Mouse (Mus musculus) adipocyte (in vitro differentiated cells): Measurements from ENCODE around the gene Cdh4.

Source experiments
- DNase-seq: peaks from one replicate; pipeline ENCODE4 v3.0.0-alpha.2; 2016; ENCODE audit warnings: low spot score

The Cdh4 gene

GRCm38 (mm10) chr2:179442191-179442540, at the start of gene Cdh4:
Cdh4 (plus strand) TSS chr2:179442431.
- DNase-seq: no peak

- no peak for DNase-seq
Observed at GRCm38 (mm10) chr2:179395442-179395841, 46.8 kb upstream of the Cdh4 start.

GRCm38 (mm10) chr2:179399645-179400249, 42.5 kb upstream of the Cdh4 start:
- no peak for DNase-seq

GRCm38 (mm10) chr2:179410866-179411561, 31.2 kb upstream of the Cdh4 start:
- DNase-seq: no peak

- DNase-seq: no peak
Observed at GRCm38 (mm10) chr2:179412966-179413365, 29.3 kb upstream of the Cdh4 start.

- no peak for DNase-seq
Observed at GRCm38 (mm10) chr2:179414253-179414652, 28.0 kb upstream of the Cdh4 start.

GRCm38 (mm10) chr2:179414704-179415103, 27.5 kb upstream of the Cdh4 start:
- no peak for DNase-seq

DNA sequence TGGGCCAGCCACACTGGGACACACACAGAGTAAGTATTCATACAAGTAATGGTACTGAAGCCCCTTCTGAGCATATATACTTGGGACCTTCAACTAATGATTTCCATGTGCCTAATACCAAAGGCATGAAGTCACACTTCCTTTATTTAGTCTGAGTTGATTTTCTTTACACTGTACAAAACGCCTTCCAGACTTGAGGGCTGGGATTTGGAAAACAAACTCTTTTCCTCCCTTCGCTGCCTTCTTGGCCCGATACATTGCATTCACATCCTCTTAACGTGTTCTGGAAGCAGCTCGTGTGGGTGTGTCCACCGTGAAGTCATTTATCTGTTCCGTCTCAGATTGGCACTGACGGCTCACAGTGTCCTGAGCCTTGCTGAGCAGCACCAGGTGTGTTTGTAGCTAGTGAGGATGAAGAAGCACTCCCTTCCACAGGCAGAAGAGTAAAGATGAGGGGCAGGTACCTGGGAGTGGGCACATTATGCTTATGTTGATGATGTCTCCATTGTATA, 26.3 kb upstream of the Cdh4 start:
- no peak for DNase-seq

DNA sequence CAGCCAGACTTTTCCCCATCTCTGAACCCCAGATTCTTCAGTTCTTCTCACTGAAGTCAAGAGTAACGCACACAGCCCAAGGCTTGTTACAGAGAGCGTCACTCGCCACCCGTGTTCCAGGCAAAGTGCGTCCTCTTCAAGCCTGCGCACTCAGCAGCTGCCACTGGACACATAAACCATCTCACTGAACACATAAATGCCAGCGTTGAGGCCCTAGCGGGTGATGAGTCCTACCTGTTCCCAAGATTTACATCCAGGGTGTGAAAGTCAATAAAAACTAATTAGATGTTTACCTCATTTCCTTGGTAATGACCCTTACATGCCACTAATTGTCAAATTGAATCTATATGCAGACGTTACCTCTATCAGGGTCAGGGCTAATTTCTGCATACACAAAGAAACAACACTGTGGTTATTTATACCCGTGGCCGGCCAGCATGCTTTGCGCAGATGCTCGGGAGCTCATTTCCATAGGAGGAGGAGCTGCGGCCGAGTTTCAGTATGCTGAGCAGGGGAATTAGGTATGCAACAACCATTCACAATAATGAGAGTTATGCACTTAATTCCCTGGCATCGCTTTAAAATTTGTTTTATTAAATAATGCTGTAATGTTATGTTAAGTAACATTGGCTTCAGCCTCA, 25.5 kb upstream of the Cdh4 start:
- DNase-seq: no peak

DNA sequence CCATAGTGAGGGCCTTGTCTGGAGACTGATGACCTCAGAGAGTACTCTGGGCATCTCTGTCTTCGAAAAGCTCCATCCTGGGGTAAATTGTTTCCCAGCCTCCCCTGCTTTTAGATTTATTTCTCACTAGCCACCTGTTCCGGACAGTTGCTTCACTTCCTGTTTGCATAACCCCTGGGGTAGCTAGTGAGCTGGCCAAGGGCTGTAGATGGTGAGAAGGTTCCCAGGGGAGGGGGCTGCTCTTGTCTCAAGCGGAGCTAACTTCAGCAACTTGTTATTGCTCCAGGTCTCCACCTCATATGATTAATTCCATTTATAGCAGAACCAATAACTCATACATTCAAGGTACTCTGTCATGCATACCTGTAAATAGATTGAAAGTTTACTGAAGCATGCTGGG, 16.6 kb upstream of the Cdh4 start:
- no peak for DNase-seq

GRCm38 (mm10) chr2:179428889-179429288, 13.3 kb upstream of the Cdh4 start:
- DNase-seq: no peak

- DNase-seq: no peak
Observed at GRCm38 (mm10) chr2:179440161-179440560, 2.1 kb upstream of the Cdh4 start.

DNA sequence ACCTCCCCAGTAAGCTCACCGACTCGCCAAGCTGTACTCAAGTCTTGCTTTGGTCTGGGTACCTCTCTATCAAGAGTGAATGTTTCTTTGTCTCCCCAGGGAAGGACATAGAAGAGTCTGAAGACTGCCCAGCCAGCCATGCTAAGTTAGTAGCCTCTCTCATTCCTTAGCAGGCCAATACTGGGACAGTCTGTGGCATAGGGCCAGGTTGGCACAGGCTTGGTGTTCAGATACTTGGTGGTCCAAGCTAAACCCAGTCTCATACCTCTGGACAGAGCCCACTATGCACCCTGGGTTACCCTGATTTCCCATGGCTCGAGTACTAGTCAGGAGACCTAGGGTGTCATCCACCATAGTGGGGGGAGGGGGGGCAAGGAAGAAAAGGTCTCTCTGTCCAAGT, 1.1 kb upstream of the Cdh4 start:
- DNase-seq: no peak

GRCm38 (mm10) chr2:179441717-179442116, 514 bp upstream of the Cdh4 start:
- no peak for DNase-seq

- no peak for DNase-seq
Observed at GRCm38 (mm10) chr2:179442541-179443225, 452 bp downstream of the Cdh4 start.

DNA sequence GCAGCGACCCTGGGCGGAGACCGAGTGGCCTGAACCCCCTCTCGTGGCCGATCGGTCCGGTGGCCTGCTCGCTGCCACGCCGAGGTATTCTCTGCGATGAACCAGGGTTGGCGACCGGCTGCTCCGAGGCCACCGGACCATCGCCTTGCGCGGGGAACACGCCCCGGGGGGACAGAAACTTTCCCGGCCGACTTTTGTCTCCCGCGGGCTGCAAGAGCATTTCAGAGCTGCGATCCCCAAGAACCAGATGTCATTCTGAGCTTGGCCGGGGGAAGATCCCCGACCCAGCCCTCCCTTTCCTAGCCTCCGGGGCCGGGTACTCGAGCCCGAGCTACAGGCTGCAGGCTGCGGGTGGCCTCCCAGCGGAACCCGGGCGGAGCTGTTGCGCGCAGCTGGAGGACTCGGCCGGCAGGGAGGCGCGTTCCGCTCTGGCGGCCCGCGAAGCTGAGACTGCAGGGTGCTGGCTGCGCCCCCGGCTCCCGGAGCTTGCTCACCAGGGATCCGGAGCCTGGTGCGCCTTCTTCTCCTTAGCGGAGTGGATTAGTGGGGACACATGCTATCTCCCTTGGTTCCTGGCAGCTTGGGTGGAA, 1.1 kb downstream of the Cdh4 start:
- DNase-seq: no peak

GRCm38 (mm10) chr2:179443959-179444358, 1.7 kb downstream of the Cdh4 start:
- no peak for DNase-seq

- DNase-seq: no peak
Observed at GRCm38 (mm10) chr2:179448256-179448655, 6.0 kb downstream of the Cdh4 start.

GRCm38 (mm10) chr2:179449018-179449417, 6.8 kb downstream of the Cdh4 start:
- DNase-seq: no peak

GRCm38 (mm10) chr2:179459196-179459595, 17.0 kb downstream of the Cdh4 start:
- no peak for DNase-seq

DNA sequence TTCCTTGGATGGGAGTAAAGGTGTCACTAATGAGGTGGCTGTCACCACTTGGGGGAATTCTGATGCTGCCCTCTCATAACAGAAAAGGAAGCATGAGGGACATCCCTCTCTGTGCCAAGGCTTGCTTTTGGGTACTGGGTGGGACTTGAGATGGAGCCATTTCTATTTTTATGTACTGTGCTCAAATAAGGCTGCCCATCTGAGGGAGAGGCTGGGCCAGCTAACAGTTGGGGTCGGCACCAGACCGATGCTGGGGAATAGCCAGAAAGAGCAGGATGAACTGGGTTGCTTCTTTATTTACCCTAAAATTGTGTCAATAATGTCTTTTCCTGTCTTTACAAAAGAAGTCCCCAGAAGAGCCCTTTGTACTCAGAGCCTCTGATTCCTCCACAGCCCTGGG, 17.4 kb downstream of the Cdh4 start:
- no peak for DNase-seq

- DNase-seq: no peak
Observed at GRCm38 (mm10) chr2:179463514-179463913, 21.3 kb downstream of the Cdh4 start.
